Mouse (Mus musculus): Measurements from ENCODE around the gene Mtcl1.
"Not testable (repeated sequence)": the region's sequence is repeated elsewhere in the genome, so short reads cannot be mapped to it uniquely, and the experiment has no call there.

The Mtcl1 gene

GRCm38 (mm10) chr17:66448421-66449405, 837 bp downstream of the Mtcl1 start:
- in situ Hi-C loops (cut with MboI; ENCODE audit: low sequenced_read_pairs): no loop called here

DNA sequence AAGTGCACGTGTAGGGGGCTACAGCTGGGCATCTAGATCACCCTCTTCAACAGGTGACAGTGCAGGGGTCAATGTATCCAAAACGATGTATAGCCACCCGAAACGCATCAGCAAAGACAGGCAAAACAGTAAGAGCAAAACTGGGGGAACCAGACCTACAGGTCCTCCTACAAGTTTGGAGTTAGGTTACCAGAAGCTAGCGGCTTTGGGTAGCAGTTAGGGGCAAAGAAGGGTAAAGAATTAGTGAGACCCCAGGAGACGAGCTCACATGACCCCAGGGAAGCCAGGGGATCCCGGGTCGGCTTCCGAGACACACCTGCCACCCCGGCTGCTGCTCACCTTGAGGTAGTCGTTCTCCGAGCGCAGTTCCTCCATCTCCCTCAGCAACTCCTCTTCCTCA, 1.6 kb downstream of the Mtcl1 start:
- in situ Hi-C loops (cut with MboI; ENCODE audit: low sequenced_read_pairs): no loop called here

GRCm38 (mm10) chr17:66447007-66447312, 2.6 kb downstream of the Mtcl1 start:
- in situ Hi-C loops (cut with MboI; ENCODE audit: low sequenced_read_pairs): no loop called here

GRCm38 (mm10) chr17:66446196-66447006, 3.1 kb downstream of the Mtcl1 start:
- in situ Hi-C loops (cut with MboI; ENCODE audit: low sequenced_read_pairs): no loop called here

- in situ Hi-C loops (cut with MboI; ENCODE audit: low sequenced_read_pairs): no loop called here
Observed at GRCm38 (mm10) chr17:66444059-66444700, 5.4 kb downstream of the Mtcl1 start.

- in situ Hi-C loops (cut with MboI; ENCODE audit: low sequenced_read_pairs): no loop called here
Observed at GRCm38 (mm10) chr17:66439888-66440287, 9.7 kb downstream of the Mtcl1 start.

DNA sequence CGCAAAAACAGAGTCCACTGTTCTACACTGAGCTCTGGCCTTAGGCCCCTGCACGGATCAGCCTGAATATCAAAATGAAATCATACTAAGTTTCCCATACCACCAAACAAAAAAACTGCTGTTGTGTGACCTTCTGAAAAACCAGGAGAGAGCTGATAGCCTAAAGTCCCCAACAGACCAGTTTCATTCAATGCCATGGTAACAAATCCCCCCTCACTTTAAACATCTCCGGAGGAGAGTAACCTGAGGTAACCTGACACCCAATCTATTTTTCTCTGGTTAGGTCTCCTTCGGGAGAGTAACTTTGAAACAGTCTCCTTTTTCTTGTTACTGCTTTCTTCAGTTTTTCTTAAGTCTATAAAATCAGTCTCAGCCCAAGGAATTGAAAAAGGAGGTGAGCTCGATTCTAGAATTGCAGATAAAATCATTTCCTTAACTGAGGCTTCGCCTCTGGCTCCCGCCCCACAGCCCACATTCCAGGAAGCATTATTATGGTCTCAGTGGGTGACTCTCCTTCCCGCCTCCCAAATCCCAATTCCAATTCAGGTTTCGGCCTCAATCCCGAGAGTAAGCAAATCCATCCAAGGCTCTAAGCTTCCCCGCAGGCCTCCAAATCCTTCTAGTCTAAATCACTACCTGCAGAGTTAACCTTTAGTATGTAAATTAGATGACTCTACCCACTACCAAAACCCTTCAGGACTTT, 10.3 kb downstream of the Mtcl1 start:
- in situ Hi-C loops (cut with MboI; ENCODE audit: low sequenced_read_pairs): no loop called here

- in situ Hi-C loops (cut with MboI; ENCODE audit: low sequenced_read_pairs): no loop called here
Observed at GRCm38 (mm10) chr17:66438137-66438536, 11.4 kb downstream of the Mtcl1 start.

DNA sequence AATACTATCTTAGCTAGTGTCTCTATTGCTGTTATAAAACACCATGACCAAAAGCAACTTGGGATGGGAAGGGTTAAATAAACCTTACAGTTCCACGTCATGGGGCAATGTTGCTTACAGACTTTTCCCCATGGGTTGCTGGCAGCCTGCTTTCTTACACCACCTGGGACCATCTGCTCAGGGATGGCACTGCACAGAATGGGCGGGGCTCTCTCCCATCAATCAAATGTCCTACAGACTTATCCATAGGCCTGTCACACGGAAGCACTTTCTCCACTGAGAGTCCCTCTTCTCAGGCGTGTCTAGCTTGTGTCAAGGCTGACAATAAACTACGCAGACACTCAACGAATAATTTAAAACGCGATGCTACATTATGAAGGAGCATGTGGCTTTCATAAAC, 12.7 kb downstream of the Mtcl1 start:
- in situ Hi-C loops (cut with MboI; ENCODE audit: low sequenced_read_pairs): no loop called here

GRCm38 (mm10) chr17:66435982-66436381, 13.6 kb downstream of the Mtcl1 start:
- in situ Hi-C loops (cut with MboI; ENCODE audit: low sequenced_read_pairs): no loop called here

GRCm38 (mm10) chr17:66435007-66435406, 14.5 kb downstream of the Mtcl1 start:
- in situ Hi-C loops (cut with MboI; ENCODE audit: low sequenced_read_pairs): no loop called here

DNA sequence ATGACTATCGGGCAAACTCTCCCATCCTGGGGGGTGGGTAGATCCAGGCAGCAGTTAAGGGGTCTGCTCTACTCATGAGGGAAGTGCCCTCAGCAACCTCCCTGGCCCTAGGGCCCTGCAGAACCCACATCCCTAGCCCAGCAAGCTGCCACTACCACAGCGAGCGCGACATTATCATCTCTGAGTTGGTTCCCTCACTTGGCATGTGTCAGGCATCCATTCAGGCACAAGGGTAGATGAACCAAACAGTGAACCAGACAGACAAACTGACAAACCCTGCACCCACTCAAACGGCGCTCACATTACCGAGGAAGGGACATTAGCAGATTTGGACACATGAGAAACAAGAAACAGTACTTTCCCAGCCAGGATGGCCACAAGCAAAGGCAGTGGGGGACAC, 15.0 kb downstream of the Mtcl1 start:
- in situ Hi-C loops (cut with MboI; ENCODE audit: low sequenced_read_pairs): no loop called here

DNA sequence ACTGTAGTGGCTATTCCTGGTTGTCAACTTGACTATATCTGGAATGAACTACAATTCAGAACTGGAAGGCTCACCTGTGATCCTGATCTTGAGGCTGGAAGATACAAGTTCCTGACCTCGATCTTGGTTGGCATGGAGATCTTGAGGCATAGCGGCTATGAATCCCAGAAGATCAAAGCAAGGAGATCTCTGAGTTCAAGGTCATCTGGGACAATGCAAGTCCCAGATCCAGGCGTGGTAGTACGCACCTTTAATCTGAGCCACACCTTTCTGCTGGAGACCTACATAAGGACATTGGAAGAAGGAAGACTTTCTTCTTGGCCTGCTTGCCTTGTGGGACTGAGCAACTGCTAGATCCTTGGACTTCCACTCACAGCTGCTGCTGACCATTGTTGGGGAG, 24.9 kb downstream of the Mtcl1 start:
- in situ Hi-C loops (cut with MboI; ENCODE audit: low sequenced_read_pairs): not testable (repeated sequence)

DNA sequence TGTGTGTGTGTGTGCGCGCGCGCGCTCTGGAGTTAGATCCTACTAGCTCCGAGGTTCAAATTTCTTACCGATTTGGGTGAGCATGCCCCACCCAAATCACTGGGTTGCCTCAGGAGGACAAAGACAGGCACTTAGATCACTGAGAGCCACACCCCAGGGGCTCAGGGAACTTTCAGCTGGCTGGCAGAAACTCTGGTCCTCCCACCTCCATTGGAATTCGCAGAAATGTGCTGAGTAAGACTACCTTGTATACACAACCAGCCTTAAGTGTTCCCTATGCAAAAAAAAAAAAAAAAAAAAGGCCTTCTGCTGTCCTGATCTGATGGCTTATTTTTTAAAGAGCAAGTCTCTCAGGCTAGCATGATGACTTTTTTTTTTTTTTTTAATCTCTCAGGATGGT, 30.1 kb downstream of the Mtcl1 start:
- in situ Hi-C loops (cut with MboI; ENCODE audit: low sequenced_read_pairs): no loop called here

GRCm38 (mm10) chr17:66417748-66418147, 31.8 kb downstream of the Mtcl1 start:
- in situ Hi-C loops (cut with MboI; ENCODE audit: low sequenced_read_pairs): no loop called here

GRCm38 (mm10) chr17:66417329-66417728, 32.2 kb downstream of the Mtcl1 start:
- in situ Hi-C loops (cut with MboI; ENCODE audit: low sequenced_read_pairs): no loop called here

DNA sequence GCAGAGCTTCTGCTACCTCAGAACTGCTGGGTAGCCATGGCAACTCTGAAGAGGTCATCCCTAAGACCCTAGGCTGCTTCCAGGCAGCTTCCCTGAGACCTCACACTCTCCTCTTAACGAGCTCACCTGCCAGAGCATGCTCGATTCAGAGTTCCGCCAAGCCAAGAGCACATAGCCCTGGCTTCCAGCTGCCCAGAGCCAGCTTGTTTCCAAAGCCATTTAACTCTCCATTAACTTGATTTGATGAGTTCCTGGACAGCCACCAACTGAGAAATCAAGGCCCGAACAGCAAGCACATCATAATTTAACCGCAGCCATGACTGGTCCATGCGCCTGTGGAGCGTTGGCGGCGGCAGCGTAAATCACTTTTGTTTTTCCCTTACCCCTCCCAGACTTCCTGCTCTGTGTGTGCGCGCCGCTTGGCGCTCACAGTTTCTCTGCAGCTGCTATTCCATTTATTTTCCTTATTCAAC, 32.7 kb downstream of the Mtcl1 start:
- in situ Hi-C loops (cut with MboI; ENCODE audit: low sequenced_read_pairs): no loop called here

DNA sequence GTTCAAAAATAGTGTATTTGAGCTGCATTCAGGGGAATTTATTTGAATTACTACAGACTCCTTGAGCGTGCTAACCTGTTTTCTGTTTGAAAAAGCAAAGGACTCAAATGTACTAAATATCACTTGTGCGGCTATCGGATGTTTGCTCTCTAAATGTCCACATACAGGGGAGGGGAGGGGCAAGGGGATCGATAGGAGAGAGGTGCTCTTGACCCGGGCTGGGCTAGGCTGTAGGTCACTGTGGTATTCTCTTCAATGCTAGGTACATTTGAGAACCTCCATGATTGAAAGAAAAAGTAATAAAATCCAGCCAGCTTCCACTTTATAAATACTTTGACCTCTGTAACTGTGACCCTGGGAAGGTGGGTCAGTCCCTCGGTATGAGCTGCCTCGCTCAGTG, 33.1 kb downstream of the Mtcl1 start:
- in situ Hi-C loops (cut with MboI; ENCODE audit: low sequenced_read_pairs): no loop called here

DNA sequence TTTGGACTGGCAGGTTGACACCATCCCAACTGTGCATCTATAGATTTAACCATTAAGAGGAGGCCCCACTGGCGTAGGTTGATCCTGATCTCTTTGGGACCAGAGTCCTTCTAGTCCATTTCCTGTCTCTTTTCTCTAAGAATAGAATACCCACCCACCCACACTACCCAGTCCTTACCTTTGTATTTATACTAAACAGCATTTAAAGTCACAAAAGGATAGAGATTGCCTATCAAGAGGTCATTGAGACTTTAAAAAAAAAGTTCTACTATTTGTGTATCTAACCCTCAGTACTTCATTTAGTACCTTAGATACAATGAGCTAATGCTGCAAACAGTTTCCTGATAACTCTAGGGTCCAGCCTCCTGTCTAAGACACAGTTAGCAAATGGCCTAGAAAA, 35.2 kb downstream of the Mtcl1 start:
- in situ Hi-C loops (cut with MboI; ENCODE audit: low sequenced_read_pairs): no loop called here

DNA sequence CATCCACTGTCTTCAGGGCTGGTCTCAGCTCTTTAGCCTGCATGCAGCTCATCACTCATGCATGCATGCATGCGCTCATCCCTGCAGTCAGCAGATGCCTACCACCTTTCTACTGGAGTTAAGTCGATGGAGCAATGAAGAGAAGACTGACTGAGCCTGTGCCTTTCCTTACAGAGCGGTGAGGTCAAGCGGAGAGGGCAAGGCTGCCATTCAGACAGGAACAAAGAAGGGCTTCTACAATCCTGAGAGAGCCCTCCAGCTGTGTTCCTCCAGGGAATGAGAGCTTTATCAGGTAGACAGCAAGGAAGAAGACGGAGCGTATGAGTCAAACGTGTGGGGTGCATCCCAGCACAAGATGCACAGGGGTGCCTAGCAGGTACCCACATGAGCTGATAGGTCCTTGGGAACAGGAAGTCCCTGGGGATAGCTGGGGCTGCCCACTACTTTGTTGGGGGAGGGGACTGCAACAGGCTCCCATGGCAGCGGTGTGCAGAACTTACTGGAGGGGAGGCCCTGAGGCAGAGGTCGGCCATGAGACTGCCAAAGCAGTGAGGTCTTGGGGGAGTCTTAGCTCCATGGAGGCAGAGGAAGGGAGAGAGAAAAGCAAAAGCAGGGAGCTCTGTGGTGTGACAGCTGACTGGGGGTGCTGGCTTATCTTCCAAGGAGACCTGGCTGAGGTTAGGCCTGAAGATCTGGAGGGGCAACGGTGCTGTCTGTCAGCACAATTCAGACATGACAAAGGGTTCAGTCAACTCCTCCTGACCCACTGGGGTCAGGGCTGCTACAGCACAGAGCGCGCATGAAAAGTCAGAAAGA, 37.2 kb downstream of the Mtcl1 start:
- in situ Hi-C loops (cut with MboI; ENCODE audit: low sequenced_read_pairs): no loop called here
